Mouse (Mus musculus): ENCODE data around the gene Gm14214. TPM values are rescaled to one million over a fixed set of nuclear protein-coding genes. Genes with fewer than 3 reads are reported as not detected.

Gene Gm14214
- not detected in 2 replicates for polyA plus RNA-seq (2014; fragmentation: Nextera tagmentation; extraction: Ambion mirVana)

DNA sequence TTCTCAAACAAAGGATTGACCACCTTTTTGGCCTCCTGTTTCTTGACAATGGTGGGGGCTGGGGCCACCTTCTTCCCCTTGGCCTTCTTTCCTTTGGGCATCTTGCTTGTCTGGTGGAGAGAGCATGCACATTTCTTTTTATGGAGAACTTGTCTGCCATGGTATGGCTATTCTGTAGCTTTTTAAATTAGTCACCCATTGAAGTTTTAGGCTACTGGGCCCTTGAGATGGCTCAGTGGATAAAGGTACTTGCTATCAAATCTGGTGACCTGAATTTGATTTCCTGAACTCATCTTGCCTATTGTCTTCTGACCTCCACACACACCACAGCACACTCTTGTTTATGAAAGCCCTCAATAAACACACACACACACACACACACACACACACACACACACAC is at the start of gene Gm14214:
Gene Gm14214 (minus strand): TSS at position 101 of the 400 bp plus-strand sequence.
- H3K27me3 ChIP-seq (ENCODE audit: control insufficient read depth, insufficient read depth, low read length): no peaks in the 10 kb centered on the region
- no peak within 1 kb of the TSS for H3K4me2 ChIP-seq (ENCODE audit: low read depth, low read length, severe bottlenecking)
- H3K4me3 ChIP-seq (ENCODE audit: low read depth, low read length): no peak within 1 kb of the TSS
- H3K9ac ChIP-seq (ENCODE audit: low read length): no peak within 1 kb of the TSS
- H3K27ac ChIP-seq (ENCODE audit: low read depth, low read length): no peak within 1 kb of the TSS
- H3K36me3 ChIP-seq (ENCODE audit: control insufficient read depth, insufficient read depth, low read length): no peaks in the 10 kb centered on the region
- no peak for DNase-seq (ENCODE audit: low spot score)
- ATAC-seq (replicated peaks; ENCODE audit: low FRiP score): no peak
- H3K9me3 ChIP-seq (ENCODE audit: control insufficient read depth, low read length): no peaks in the 10 kb centered on the region
- no peaks in the 10 kb centered on the region for H3K4me1 ChIP-seq (replicated peaks; ENCODE audit: control insufficient read depth, insufficient read depth, low read length)

DNA sequence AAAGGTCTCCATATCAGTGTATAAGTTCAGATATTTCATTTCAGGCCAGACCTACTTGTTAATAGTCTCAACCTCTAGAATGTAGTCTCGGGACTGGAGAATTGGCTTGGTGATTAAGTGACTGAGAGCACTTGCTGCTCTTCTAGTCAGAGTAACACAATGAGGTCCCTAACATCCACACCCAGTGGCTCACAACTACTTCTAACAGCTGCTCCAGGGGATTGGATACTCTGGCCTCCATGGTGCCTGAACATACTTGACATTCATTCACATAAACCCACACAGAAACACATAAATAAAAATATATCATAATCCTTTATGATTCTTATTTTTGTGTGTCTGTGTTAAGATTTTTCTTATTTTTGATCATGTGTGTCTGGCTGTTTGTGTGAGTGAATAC is 48.8 kb upstream of the Gm14214 start:
- Histone ChIP-seq H3K36me3 (ENCODE audit: control insufficient read depth, insufficient read depth, low read length) (no peaks in the 10 kb centered on the region), H3K27me3 (ENCODE audit: control insufficient read depth, insufficient read depth, low read length) (no peaks in the 10 kb centered on the region), H3K9me3 (ENCODE audit: control insufficient read depth, low read length) (no peaks in the 10 kb centered on the region), H3K4me1 (replicated peaks; ENCODE audit: control insufficient read depth, insufficient read depth, low read length) (0 out of 2 replicates have a peak, but pooled peaks cover 5% of the 10 kb centered on the region), H3K9ac (ENCODE audit: low read length) (no peak overlapping the region), H3K27ac (ENCODE audit: low read depth, low read length) (no peak overlapping the region), H3K4me2 (ENCODE audit: low read depth, low read length, severe bottlenecking) (no peak overlapping the region), H3K4me3 (ENCODE audit: low read depth, low read length) (no peak overlapping the region)
- DNase-seq (ENCODE audit: low spot score): no peak
- ATAC-seq (replicated peaks; ENCODE audit: low FRiP score): no peak
- 88% methylated on average over 1 of the region's 1 CpGs for WGBS

DNA sequence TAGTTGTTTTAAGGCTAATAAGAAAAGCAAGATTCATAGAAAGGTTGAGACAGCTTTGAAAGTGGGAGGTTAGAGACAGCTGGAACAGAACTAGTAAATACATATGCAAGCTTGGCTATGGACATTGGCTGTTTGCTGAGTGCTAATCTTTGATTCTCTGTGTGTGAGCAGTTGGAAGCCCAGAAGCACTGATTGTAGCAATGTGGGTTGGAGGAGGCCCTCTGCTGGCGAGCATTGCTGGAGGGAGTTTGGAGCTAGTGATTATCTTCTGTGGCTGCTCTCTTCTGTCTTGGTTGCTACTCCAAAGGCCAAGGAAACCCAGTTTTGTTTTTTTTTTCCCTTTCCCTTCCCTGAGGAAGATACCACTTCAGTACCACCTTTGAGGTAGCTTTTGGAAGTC is 48.0 kb upstream of the Gm14214 start:
- H3K4me3 ChIP-seq (ENCODE audit: low read depth, low read length): no peak overlapping the region
- no peaks in the 10 kb centered on the region for H3K27me3 ChIP-seq (ENCODE audit: control insufficient read depth, insufficient read depth, low read length)
- 0 out of 2 replicates have a peak, but pooled peaks cover 5% of the 10 kb centered on the region for H3K4me1 ChIP-seq (replicated peaks; ENCODE audit: control insufficient read depth, insufficient read depth, low read length)
- H3K36me3 ChIP-seq (ENCODE audit: control insufficient read depth, insufficient read depth, low read length): no peaks in the 10 kb centered on the region
- DNase-seq (ENCODE audit: low spot score): no peak
- no peak overlapping the region for H3K9ac ChIP-seq (ENCODE audit: low read length)
- no peaks in the 10 kb centered on the region for H3K9me3 ChIP-seq (ENCODE audit: control insufficient read depth, low read length)
- whole genome bisulfite sequencing: 39% methylated on average over 1 of the region's 1 CpGs
- H3K27ac ChIP-seq (ENCODE audit: low read depth, low read length): no peak overlapping the region
- no peak overlapping the region for H3K4me2 ChIP-seq (ENCODE audit: low read depth, low read length, severe bottlenecking)
- no peak for ATAC-seq (replicated peaks; ENCODE audit: low FRiP score)

DNA sequence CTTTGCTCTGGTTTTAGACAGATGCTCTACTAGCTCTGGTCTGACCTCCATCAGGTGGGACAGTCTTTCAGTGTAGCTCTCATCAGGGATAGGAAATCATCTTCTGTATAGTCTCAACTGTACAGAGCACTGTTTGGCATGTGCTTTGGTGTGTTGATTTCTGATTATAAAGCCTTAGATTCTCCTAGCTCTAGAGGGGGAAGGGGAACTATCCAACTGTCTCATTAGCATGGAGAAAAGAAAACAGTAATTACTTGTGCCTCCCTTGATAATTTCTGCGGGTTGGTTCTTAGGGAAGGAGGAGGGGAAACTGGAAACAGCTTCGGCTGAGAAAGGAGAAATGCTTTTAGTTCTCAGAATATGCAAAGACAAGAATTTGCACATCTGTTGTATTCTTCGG is 47.3 kb upstream of the Gm14214 start:
- no peaks in the 10 kb centered on the region for H3K27me3 ChIP-seq (ENCODE audit: control insufficient read depth, insufficient read depth, low read length)
- no peaks in the 10 kb centered on the region for H3K36me3 ChIP-seq (ENCODE audit: control insufficient read depth, insufficient read depth, low read length)
- DNase-seq (ENCODE audit: low spot score) (no peak), ATAC-seq (replicated peaks; ENCODE audit: low FRiP score) (no peak)
- WGBS: 68% methylated on average over 3 of the region's 3 CpGs
- H3K4me3 ChIP-seq (ENCODE audit: low read depth, low read length): no peak overlapping the region
- no peak overlapping the region for H3K4me2 ChIP-seq (ENCODE audit: low read depth, low read length, severe bottlenecking)
- H3K27ac ChIP-seq (ENCODE audit: low read depth, low read length): no peak overlapping the region
- H3K9me3 ChIP-seq (ENCODE audit: control insufficient read depth, low read length): no peaks in the 10 kb centered on the region
- H3K4me1 ChIP-seq (replicated peaks; ENCODE audit: control insufficient read depth, insufficient read depth, low read length): 0 out of 2 replicates have a peak, but pooled peaks cover 5% of the 10 kb centered on the region
- 0 out of 2 replicates have a peak overlapping the region, but pooled peaks have one; percentile 9 for H3K9ac ChIP-seq (ENCODE audit: low read length)

DNA sequence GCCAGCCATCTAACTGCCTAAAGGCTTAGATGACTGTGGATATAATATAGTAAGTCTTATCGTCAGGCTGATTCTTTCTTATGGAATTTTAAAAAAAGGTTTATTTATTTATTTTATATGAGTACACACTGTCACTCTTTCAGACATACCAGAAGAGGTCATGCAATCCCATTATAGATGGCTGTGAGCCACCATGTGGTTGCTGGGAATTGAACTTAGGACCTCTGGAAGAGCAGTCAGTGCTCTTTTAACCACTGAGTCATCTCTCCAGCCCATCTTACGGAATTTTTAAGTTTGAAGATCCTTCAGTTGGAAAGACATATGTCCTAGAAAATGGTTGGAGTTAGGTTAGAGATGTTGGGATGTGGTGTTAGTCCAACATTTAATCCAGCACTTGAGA is 43.6 kb upstream of the Gm14214 start:
- Histone ChIP-seq H3K27ac (ENCODE audit: low read depth, low read length) (no peak overlapping the region), H3K36me3 (ENCODE audit: control insufficient read depth, insufficient read depth, low read length) (no peaks in the 10 kb centered on the region), H3K4me1 (replicated peaks; ENCODE audit: control insufficient read depth, insufficient read depth, low read length) (0 out of 2 replicates have a peak, but pooled peaks cover 5% of the 10 kb centered on the region), H3K4me2 (ENCODE audit: low read depth, low read length, severe bottlenecking) (no peak overlapping the region), H3K9ac (ENCODE audit: low read length) (no peak overlapping the region), H3K4me3 (ENCODE audit: low read depth, low read length) (no peak overlapping the region), H3K9me3 (ENCODE audit: control insufficient read depth, low read length) (no peaks in the 10 kb centered on the region), H3K27me3 (ENCODE audit: control insufficient read depth, insufficient read depth, low read length) (no peaks in the 10 kb centered on the region)
- 91% methylated on average over 2 of the region's 2 CpGs for WGBS
- DNase-seq (ENCODE audit: low spot score): no peak
- no peak for ATAC-seq (replicated peaks; ENCODE audit: low FRiP score)

DNA sequence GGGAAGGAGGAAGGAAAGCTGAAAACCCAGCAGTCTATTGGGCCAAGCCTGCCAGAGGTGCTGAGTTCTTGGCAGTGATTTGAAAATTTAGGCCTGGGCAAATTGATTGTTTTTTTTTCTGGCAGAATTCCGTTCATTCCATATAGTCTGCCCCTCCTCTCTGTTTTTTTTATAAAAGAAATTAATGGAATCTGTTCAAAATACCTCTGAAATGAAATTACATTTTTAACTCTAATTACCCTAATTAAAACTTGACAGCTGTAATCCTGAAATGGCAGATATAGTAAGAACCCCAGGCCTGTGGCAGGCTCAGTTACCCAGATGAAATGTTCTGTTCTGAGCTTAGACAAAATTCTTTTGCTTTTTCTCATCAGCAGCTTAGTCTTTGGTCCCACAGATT is 41.0 kb upstream of the Gm14214 start:
- Histone ChIP-seq H3K9ac (ENCODE audit: low read length) (no peak overlapping the region), H3K36me3 (ENCODE audit: control insufficient read depth, insufficient read depth, low read length) (no peaks in the 10 kb centered on the region), H3K9me3 (ENCODE audit: control insufficient read depth, low read length) (no peaks in the 10 kb centered on the region), H3K4me3 (ENCODE audit: low read depth, low read length) (no peak overlapping the region), H3K4me2 (ENCODE audit: low read depth, low read length, severe bottlenecking) (no peak overlapping the region), H3K27ac (ENCODE audit: low read depth, low read length) (no peak overlapping the region), H3K27me3 (ENCODE audit: control insufficient read depth, insufficient read depth, low read length) (no peaks in the 10 kb centered on the region), H3K4me1 (replicated peaks; ENCODE audit: control insufficient read depth, insufficient read depth, low read length) (no peaks in the 10 kb centered on the region)
- WGBS: 70% methylated on average over 1 of the region's 1 CpGs
- ATAC-seq (replicated peaks; ENCODE audit: low FRiP score) (no peak), DNase-seq (ENCODE audit: low spot score) (no peak)

DNA sequence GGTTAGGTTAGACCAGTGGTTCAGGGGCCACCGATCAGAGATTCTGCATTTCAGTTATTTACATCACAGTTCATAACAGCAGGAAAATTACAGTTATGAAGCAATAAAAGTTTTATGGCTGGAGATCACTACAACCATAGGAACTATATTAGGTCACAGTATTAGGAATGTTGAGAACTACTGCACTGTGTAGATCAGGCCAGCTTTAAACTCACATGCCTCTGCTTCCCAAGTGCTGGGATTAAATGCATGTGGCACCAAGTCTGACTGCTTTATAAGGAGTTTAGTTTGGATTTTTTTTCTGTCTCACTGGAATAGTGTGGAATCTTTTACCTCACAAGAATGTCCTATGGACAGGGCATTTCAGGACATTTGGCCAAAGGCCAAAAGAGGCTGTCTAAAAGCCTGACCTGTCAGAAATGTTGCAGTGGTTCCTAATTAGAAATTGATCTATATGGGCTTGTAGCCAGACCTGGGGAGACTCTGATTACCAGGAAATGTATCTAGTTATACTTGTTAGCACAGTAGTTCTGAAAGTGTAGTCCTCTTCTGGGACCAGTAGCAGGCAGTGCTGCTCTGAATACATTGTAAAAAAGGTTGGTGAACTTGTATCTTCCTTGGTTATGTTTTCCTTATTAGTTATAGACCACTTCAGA is 39.4 kb upstream of the Gm14214 start:
- Histone ChIP-seq H3K27ac (ENCODE audit: low read depth, low read length) (no peak overlapping the region), H3K9me3 (ENCODE audit: control insufficient read depth, low read length) (no peaks in the 10 kb centered on the region), H3K4me2 (ENCODE audit: low read depth, low read length, severe bottlenecking) (no peak overlapping the region), H3K27me3 (ENCODE audit: control insufficient read depth, insufficient read depth, low read length) (no peaks in the 10 kb centered on the region), H3K4me3 (ENCODE audit: low read depth, low read length) (no peak overlapping the region), H3K36me3 (ENCODE audit: control insufficient read depth, insufficient read depth, low read length) (no peaks in the 10 kb centered on the region), H3K9ac (ENCODE audit: low read length) (no peak overlapping the region), H3K4me1 (replicated peaks; ENCODE audit: control insufficient read depth, insufficient read depth, low read length) (no peaks in the 10 kb centered on the region)
- 97% methylated on average over 1 of the region's 1 CpGs for WGBS
- DNase-seq (ENCODE audit: low spot score) (no peak), ATAC-seq (replicated peaks; ENCODE audit: low FRiP score) (no peak)

DNA sequence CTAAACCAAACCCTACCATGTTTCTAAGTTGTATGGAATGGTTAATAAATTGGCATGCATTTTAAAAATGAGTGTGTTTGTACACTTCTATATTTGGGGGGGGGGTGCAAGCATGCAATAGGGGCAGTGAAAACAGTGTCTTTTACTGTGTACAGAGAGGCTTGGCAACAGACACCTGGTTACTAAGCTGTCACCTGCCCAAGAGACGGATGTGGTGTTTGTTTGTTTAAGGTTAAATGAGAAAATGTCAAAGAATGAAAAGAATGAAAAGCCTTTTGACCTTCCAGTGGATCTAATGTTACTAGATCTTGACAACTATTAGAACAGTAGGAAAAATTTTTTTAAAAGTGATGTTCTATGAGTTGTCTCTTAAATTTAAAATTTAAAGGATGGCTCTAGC is 37.9 kb upstream of the Gm14214 start:
- Histone ChIP-seq H3K27me3 (ENCODE audit: control insufficient read depth, insufficient read depth, low read length) (no peaks in the 10 kb centered on the region), H3K4me2 (ENCODE audit: low read depth, low read length, severe bottlenecking) (no peak overlapping the region), H3K9ac (ENCODE audit: low read length) (no peak overlapping the region), H3K4me1 (replicated peaks; ENCODE audit: control insufficient read depth, insufficient read depth, low read length) (no peaks in the 10 kb centered on the region), H3K36me3 (ENCODE audit: control insufficient read depth, insufficient read depth, low read length) (no peaks in the 10 kb centered on the region), H3K4me3 (ENCODE audit: low read depth, low read length) (no peak overlapping the region), H3K27ac (ENCODE audit: low read depth, low read length) (no peak overlapping the region), H3K9me3 (ENCODE audit: control insufficient read depth, low read length) (no peaks in the 10 kb centered on the region)
- DNase-seq (ENCODE audit: low spot score) (no peak), ATAC-seq (replicated peaks; ENCODE audit: low FRiP score) (no peak)
- 78% methylated on average over 1 of the region's 1 CpGs for WGBS

DNA sequence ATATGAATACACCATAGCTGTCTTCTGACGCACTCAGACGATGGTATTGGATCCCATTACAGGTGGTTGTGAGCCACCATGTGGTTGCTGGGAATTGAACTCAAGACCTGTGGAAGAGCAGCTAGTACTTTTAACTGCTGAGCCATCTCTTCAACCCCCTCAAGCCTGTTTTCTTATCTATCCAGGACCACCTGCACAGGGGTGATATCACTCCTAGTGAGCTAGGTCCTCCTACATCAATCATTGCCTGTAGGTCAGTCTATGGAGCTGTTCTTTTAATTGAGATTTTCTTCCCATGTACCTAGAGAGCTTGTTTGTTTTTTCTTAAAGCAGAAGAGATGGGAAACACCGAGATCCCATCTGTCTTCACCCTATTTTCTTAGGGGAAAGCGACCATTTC is 34.0 kb upstream of the Gm14214 start:
- 84% methylated on average over 4 of the region's 4 CpGs for WGBS

More for the DNA sequence above, 34.0 kb upstream of the Gm14214 start:
- no peaks in the 10 kb centered on the region for H3K4me1 ChIP-seq (replicated peaks; ENCODE audit: control insufficient read depth, insufficient read depth, low read length)
- DNase-seq (ENCODE audit: low spot score): no peak
- no peak for ATAC-seq (replicated peaks; ENCODE audit: low FRiP score)
- no peaks in the 10 kb centered on the region for H3K9me3 ChIP-seq (ENCODE audit: control insufficient read depth, low read length)
- no peak overlapping the region for H3K4me2 ChIP-seq (ENCODE audit: low read depth, low read length, severe bottlenecking)
- no peaks in the 10 kb centered on the region for H3K27me3 ChIP-seq (ENCODE audit: control insufficient read depth, insufficient read depth, low read length)
- no peaks in the 10 kb centered on the region for H3K36me3 ChIP-seq (ENCODE audit: control insufficient read depth, insufficient read depth, low read length)
- H3K9ac ChIP-seq (ENCODE audit: low read length): no peak overlapping the region
- H3K4me3 ChIP-seq (ENCODE audit: low read depth, low read length): no peak overlapping the region
- no peak overlapping the region for H3K27ac ChIP-seq (ENCODE audit: low read depth, low read length)

Measured in forebrain, embryonic 11.5 days (tissue).